Mouse (Mus musculus): ENCODE measurements at regions not wholly inside any gene's neighbourhood (a gene's known extent, or its start where the extent isn't known, plus 50 kb on each side); places are given as distances from the start of the nearest gene placed in this dataset.

DNA sequence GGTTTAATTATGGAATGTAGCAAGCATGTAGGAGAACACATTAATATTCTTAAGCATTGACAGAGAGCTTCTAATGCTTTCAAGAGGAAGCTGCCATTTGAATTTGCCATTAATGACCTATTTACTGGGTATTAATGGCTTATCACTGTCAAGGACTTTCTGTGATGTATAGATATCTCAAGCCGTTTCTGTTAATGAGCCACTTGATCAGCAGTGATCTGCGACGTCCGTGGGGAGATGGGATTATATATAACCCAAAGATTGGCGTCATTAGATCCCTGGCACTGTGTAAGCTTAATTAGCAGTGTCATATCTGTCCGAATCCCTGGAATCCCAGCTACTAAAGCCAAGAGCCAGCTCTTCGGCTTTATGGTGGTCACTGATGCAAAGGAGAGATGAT lies 257.4 kb downstream of the Plk2 start:
- WGBS, result 42% methylated on average over 7 of the region's 7 CpGs
- H3K4me3 ChIP-seq (ENCODE audit: low read depth, low read length), result no peak overlapping the region
- H3K4me2 ChIP-seq (ENCODE audit: low read depth, low read length, poor library complexity, severe bottlenecking), result no peak overlapping the region
- no peak overlapping the region for H3K27ac ChIP-seq (ENCODE audit: low read depth, low read length)
- H3K4me1 ChIP-seq (ENCODE audit: insufficient read depth, low read length), result no peaks in the 10 kb centered on the region
- ATAC-seq (ENCODE audit: low FRiP score) (no peak), DNase-seq (ENCODE audit: low spot score) (peak; percentile 22)
- H3K9ac ChIP-seq (replicated peaks; ENCODE audit: low read length, poor library complexity, severe bottlenecking), result no peak overlapping the region
- H3K9me3 ChIP-seq (ENCODE audit: low read length), result no peaks in the 10 kb centered on the region
- H3K27me3 ChIP-seq (ENCODE audit: insufficient read depth, low read length), result no peaks in the 10 kb centered on the region
- no peak for TF ChIP-seq CTCF (IDR thresholded peaks at IDR 0.05)
- H3K36me3 ChIP-seq (ENCODE audit: insufficient read depth, low read length), result no peaks in the 10 kb centered on the region

DNA sequence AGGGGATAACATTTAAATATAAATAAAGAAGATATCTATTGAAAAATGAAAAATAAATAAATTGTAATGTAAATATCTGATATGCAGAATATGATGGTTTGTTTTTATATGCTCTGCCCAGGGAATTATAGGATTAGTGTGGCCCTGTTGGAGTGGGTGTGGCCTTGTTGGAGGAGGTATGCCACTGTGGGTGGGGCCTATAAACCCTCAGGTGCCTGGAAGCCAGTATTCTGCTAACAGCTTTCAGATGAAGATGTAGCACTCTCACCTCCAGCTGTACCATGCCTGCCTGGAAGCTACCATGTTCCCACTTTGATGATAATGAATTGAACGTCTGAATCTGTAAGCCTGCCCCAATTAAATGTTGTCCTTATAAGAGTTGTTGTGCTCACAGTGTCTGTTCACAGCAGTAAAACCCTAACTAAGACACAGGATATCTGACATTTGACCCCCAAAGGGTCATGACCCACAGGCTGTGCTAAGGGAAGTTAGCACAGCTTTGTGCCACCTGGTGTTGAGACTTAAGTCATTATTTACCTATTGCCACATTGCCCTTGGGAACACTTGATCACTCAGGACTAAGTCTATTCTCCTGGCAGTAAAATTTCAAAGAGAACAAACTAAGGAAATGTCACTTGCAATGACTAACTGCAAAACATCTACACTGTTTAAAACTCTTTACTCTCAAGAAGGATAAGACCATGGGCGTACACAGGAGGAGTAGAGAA lies 270.4 kb downstream of the Plk2 start:
- H3K4me2 ChIP-seq (ENCODE audit: low read depth, low read length, poor library complexity, severe bottlenecking), result no peak overlapping the region
- no peak overlapping the region for H3K9ac ChIP-seq (replicated peaks; ENCODE audit: low read length, poor library complexity, severe bottlenecking)
- no peaks in the 10 kb centered on the region for H3K27me3 ChIP-seq (ENCODE audit: insufficient read depth, low read length)
- no peak overlapping the region for H3K27ac ChIP-seq (ENCODE audit: low read depth, low read length)
- H3K9me3 ChIP-seq (ENCODE audit: low read length), result no peaks in the 10 kb centered on the region
- no peak overlapping the region for H3K4me3 ChIP-seq (ENCODE audit: low read depth, low read length)
- ATAC-seq (ENCODE audit: low FRiP score) (no peak), DNase-seq (ENCODE audit: low spot score) (no peak)
- WGBS, result 53% methylated on average over 2 of the region's 2 CpGs
- H3K36me3 ChIP-seq (ENCODE audit: insufficient read depth, low read length), result no peaks in the 10 kb centered on the region
- no peak for TF ChIP-seq CTCF (IDR thresholded peaks at IDR 0.05)
- no peaks in the 10 kb centered on the region for H3K4me1 ChIP-seq (ENCODE audit: insufficient read depth, low read length)

DNA sequence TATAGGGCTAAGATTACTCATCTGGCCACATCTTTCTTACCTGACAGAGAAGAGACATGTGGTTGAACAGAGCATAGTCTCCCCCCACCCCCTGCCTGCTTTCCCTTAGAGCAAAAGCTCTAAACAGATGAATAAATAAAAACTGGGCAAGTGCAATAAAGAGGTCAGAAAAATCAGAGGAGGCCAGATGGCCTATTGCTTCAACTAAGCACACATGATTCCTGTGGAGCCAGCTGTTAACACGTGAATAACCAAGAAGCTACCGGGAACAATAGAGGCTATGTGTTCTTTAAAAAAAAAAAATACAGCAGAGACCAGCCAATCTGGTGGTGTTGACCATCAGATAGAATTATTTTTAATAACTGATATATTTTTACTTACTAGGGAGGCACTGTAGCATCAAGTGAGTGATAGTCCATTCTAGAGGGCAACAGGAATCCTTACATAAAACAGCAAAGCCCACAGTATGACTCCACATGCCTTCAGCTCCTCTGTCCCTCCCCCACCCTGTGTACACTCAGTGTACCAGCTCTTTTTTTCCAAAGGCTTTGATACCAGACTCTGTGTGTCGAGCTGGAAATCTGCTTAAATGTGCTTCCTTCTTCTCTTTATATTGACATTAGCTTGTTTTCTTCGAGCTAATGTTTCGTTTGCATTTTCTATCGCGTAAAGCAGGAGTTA lies 272.6 kb downstream of the Plk2 start:
- no peaks in the 10 kb centered on the region for H3K9me3 ChIP-seq (ENCODE audit: low read length)
- H3K27me3 ChIP-seq (ENCODE audit: insufficient read depth, low read length), result no peaks in the 10 kb centered on the region
- no peaks in the 10 kb centered on the region for H3K4me1 ChIP-seq (ENCODE audit: insufficient read depth, low read length)
- WGBS, result 61% methylated on average over 7 of the region's 7 CpGs
- DNase-seq (ENCODE audit: low spot score) (peak; percentile 15), ATAC-seq (ENCODE audit: low FRiP score) (no peak)
- H3K36me3 ChIP-seq (ENCODE audit: insufficient read depth, low read length), result no peaks in the 10 kb centered on the region
- no peak overlapping the region for H3K4me3 ChIP-seq (ENCODE audit: low read depth, low read length)
- no peak for TF ChIP-seq CTCF (IDR thresholded peaks at IDR 0.05)
- H3K9ac ChIP-seq (replicated peaks; ENCODE audit: low read length, poor library complexity, severe bottlenecking), result no peak overlapping the region
- H3K4me2 ChIP-seq (ENCODE audit: low read depth, low read length, poor library complexity, severe bottlenecking), result no peak overlapping the region
- H3K27ac ChIP-seq (ENCODE audit: low read depth, low read length), result no peak overlapping the region

DNA sequence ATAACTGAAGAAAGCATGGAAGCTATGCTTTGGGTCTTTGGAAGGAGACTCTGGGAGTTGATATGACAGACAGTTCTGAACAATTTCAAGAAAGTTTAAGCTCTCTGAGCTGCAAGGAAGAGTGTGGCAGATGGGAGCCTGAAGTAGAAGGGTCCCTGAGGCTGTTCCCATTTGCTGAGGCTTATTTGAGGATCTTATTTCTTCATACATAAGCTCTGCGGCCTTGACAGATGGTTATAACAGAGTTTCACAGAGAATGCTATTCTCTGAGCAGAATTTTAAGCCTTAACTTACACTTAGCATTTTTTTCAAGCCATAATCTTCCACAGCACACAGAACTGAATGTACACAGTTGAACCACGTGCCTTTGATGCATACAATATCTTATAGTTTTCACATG lies 278.7 kb downstream of the Plk2 start:
- H3K36me3 ChIP-seq (ENCODE audit: insufficient read depth, low read length), result no peaks in the 10 kb centered on the region
- no peaks in the 10 kb centered on the region for H3K4me1 ChIP-seq (ENCODE audit: insufficient read depth, low read length)
- no peak for TF ChIP-seq CTCF (IDR thresholded peaks at IDR 0.05)
- no peak overlapping the region for H3K4me3 ChIP-seq (ENCODE audit: low read depth, low read length)
- H3K27me3 ChIP-seq (ENCODE audit: insufficient read depth, low read length), result no peaks in the 10 kb centered on the region
- H3K9me3 ChIP-seq (ENCODE audit: low read length), result no peaks in the 10 kb centered on the region
- ATAC-seq (ENCODE audit: low FRiP score) (no peak), DNase-seq (ENCODE audit: low spot score) (peak; percentile 24)
- no peak overlapping the region for H3K4me2 ChIP-seq (ENCODE audit: low read depth, low read length, poor library complexity, severe bottlenecking)
- H3K27ac ChIP-seq (ENCODE audit: low read depth, low read length), result no peak overlapping the region
- WGBS, result 44% methylated on average over 2 of the region's 2 CpGs
- no peak overlapping the region for H3K9ac ChIP-seq (replicated peaks; ENCODE audit: low read length, poor library complexity, severe bottlenecking)

DNA sequence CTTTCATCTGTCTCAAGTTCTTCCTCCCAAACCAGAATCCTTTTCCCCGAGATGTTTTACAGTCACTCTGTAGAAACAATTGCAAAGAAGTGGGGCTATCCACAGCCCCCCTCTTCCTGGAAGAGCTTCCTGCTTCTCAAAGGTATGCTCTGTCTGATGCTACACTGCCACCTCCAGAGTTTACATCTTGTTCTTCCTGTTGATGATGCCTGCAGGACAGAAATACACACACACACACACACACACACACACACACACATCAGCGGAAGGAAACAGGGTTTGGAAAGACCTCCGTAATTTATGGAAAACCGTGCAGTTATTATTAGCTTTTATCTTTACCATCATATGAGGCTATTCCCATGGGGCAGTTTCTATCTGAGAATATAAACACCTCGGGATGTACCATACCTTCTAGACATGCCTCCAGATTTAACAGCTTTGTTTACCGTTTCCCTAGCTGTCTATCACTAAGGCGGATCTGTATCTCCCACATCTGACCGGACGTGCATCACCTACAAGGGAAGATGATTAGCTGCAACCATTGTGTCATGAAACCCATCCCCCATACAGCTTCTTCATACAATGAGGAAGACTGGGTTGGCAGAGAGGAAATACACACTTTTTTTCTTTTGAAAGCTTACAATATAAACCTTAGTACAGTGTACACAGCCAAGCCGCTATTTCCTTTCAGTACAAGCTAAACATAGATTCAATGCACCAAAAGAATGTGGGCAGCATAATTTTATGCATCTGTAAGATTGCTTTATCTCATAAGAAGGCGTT lies 288.6 kb downstream of the Plk2 start:
- H3K4me1 ChIP-seq (ENCODE audit: insufficient read depth, low read length), result no peaks in the 10 kb centered on the region
- 71% methylated on average over 11 of the region's 11 CpGs for WGBS
- ATAC-seq (ENCODE audit: low FRiP score), result no peak

DNA sequence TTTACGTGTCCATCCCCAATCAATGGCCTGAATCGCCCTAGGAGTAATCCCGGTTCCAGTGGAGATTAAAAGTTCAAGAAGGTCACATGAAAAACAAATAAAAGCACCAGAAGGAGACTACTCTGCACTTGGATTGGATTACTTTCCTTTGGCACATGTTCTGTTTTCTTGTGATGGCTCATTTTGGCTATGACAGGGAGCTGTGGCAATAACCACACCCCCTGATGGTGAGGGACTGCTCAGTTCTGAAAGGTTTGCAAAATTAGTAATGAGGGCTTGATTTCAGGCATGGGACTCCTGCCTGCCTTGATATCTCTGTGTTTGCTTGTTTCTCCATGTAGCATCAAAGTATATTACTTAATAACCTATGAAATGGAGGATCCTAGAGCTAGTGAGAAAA lies 293.9 kb downstream of the Plk2 start:
- WGBS, result 21% methylated on average over 3 of the region's 3 CpGs

More for the DNA sequence above, 288.6 kb downstream of the Plk2 start:
- Histone ChIP-seq H3K4me3 (ENCODE audit: low read depth, low read length) (no peak overlapping the region), H3K9ac (replicated peaks; ENCODE audit: low read length, poor library complexity, severe bottlenecking) (no peak overlapping the region), H3K36me3 (ENCODE audit: insufficient read depth, low read length) (no peaks in the 10 kb centered on the region), H3K4me2 (ENCODE audit: low read depth, low read length, poor library complexity, severe bottlenecking) (no peak overlapping the region), H3K27me3 (ENCODE audit: insufficient read depth, low read length) (no peaks in the 10 kb centered on the region), H3K27ac (ENCODE audit: low read depth, low read length) (no peak overlapping the region; the same call in 1 of the 2 replicates), H3K9me3 (ENCODE audit: low read length) (no peaks in the 10 kb centered on the region)
- DNase-seq (ENCODE audit: low spot score), result no peak
- no peak for TF ChIP-seq CTCF (IDR thresholded peaks at IDR 0.05)

More for the DNA sequence above, 293.9 kb downstream of the Plk2 start:
- H3K9me3 ChIP-seq (ENCODE audit: low read length), result no peaks in the 10 kb centered on the region
- DNase-seq (ENCODE audit: low spot score) (no peak), ATAC-seq (ENCODE audit: low FRiP score) (no peak)
- no peak overlapping the region for H3K27ac ChIP-seq (ENCODE audit: low read depth, low read length)
- H3K4me3 ChIP-seq (ENCODE audit: low read depth, low read length), result no peak overlapping the region
- H3K4me1 ChIP-seq (ENCODE audit: insufficient read depth, low read length), result no peaks in the 10 kb centered on the region
- no peak for TF ChIP-seq CTCF (IDR thresholded peaks at IDR 0.05)
- H3K27me3 ChIP-seq (ENCODE audit: insufficient read depth, low read length), result no peaks in the 10 kb centered on the region
- H3K36me3 ChIP-seq (ENCODE audit: insufficient read depth, low read length), result no peaks in the 10 kb centered on the region
- H3K4me2 ChIP-seq (ENCODE audit: low read depth, low read length, poor library complexity, severe bottlenecking), result no peak overlapping the region
- H3K9ac ChIP-seq (replicated peaks; ENCODE audit: low read length, poor library complexity, severe bottlenecking), result no peak overlapping the region
